Mouse (Mus musculus): Measurements from ENCODE around the gene Ppfia4. TPM values are rescaled to one million over a fixed set of nuclear protein-coding genes. Genes with fewer than 3 reads are reported as not detected.

The Ppfia4 gene
- polyA plus RNA-seq, 1 experiment from 2014 or later: 5.1 TPM

DNA sequence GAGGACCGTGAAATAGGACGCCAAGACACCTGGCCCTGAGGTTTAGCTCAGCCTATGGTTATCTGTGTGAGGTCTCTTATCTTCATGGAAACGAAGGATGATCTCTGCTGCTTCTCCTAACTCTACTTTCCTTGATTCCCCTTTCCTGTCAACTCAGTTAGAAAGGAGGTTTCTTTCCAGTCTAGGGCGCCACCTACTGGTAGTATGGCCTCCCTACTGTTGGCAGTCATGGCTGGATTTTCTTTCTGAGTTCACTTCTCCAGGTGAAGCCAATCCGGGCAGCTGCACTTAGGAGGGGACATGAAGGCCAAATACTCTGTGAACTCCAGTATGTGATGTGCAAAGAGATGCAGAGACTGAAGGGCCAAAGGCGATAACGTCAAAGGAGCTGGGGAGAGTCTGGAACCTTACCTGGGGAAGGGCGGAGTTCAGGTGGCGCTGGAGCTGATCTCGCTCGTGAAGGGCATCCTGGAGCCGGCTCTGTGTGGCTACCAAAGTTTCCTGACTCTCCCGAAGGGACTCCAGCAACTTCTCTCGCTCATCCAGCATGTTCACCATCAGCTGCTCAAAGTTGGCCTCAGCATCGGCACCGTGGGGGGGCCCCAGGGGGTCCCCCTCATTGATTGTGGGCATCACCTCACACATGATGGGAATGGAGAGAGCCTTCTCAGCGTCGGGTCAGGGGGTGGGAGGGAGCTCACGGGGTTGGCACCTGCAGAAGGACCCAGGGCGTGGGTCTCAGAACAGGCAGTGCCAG lies 671 bp downstream of the Ppfia4 start:
- no peaks in the 10 kb centered on the region for H3K79me2 ChIP-seq (ENCODE audit: inconsistent target)
- H3K36me3 ChIP-seq (ENCODE audit: inconsistent target): no peaks in the 10 kb centered on the region
- WGBS (ENCODE audit: missing documents): 45% methylated on average over 20 of the region's 20 CpGs
- H3K4me3 ChIP-seq (ENCODE audit: inconsistent target): no peak overlapping the region
- no peak overlapping the region for H3K27ac ChIP-seq

DNA sequence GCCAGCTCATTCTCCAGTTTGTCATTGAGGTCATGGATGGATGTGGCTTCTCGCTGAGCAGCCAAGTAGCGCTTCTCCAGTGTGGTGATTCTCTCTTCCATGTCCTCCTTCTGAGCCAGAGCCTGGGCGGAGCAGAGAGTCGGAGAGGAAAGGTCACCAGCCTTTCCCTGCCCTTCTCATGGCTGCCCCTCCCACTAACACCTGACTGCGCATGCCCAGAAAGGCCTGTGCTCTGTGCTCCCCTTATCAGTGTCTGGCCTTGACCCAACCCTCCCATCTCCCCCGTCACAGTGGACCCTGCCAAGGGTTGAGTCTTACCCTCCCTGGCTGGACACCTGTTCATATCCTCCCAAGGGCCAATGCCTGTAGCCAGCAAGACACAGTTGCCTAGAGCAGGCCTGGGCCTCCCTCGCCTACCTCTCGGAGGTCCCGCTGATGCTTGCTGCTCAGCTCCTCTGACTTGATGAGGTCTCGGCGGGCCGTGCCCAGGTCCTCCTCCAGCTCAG lies 5.8 kb downstream of the Ppfia4 start:
- H3K36me3 ChIP-seq (ENCODE audit: inconsistent target): no peaks in the 10 kb centered on the region
- no peak overlapping the region for H3K4me3 ChIP-seq (ENCODE audit: inconsistent target)
- H3K27ac ChIP-seq: no peak overlapping the region
- H3K79me2 ChIP-seq (ENCODE audit: inconsistent target): no peaks in the 10 kb centered on the region
- WGBS (ENCODE audit: missing documents): 95% methylated on average over 12 of the region's 12 CpGs

DNA sequence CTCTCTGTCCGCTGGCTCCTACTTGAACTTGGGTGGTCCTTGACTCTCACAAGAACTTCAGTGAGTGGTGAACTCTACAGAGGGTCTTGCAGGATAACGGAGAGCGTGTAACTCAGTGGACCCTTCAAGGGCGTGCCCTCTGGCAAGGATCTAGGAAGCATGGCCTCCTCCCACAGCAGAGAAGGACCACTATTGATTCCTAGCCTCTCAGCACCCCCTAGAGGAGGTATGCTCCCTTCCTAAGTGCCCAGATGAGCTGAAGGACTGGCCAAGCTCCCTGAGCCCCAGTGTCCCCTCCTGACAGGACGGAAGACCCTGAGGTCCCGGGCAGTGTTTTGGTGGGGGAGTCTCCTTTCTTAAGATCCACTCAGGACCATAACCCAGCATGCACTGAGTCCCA lies 10.1 kb downstream of the Ppfia4 start:
- Histone ChIP-seq H3K4me3 (ENCODE audit: inconsistent target) (no peak overlapping the region), H3K79me2 (ENCODE audit: inconsistent target) (no peaks in the 10 kb centered on the region), H3K27ac (no peak overlapping the region), H3K36me3 (ENCODE audit: inconsistent target) (no peaks in the 10 kb centered on the region)
- 71% methylated on average over 6 of the region's 6 CpGs for WGBS (ENCODE audit: missing documents)

GRCm38 (mm10) chr1:134320691-134321301 lies 11.9 kb downstream of the Ppfia4 start:
- Histone ChIP-seq H3K4me3 (ENCODE audit: inconsistent target) (no peak overlapping the region), H3K36me3 (ENCODE audit: inconsistent target) (no peaks in the 10 kb centered on the region), H3K79me2 (ENCODE audit: inconsistent target) (no peaks in the 10 kb centered on the region), H3K27ac (no peak overlapping the region)
- WGBS (ENCODE audit: missing documents): 95% methylated on average over 14 of the region's 14 CpGs

- no peak overlapping the region for H3K4me3 ChIP-seq (ENCODE audit: inconsistent target)
- H3K36me3 ChIP-seq (ENCODE audit: inconsistent target): no peaks in the 10 kb centered on the region
- 93% methylated on average over 5 of the region's 5 CpGs for WGBS (ENCODE audit: missing documents)
- no peaks in the 10 kb centered on the region for H3K79me2 ChIP-seq (ENCODE audit: inconsistent target)
- H3K27ac ChIP-seq: no peak overlapping the region
Observed at GRCm38 (mm10) chr1:134318261-134318660, 14.5 kb downstream of the Ppfia4 start.

- no peaks in the 10 kb centered on the region for H3K79me2 ChIP-seq (ENCODE audit: inconsistent target)
- WGBS (ENCODE audit: missing documents): 96% methylated on average over 9 of the region's 9 CpGs
- no peak overlapping the region for H3K4me3 ChIP-seq (ENCODE audit: inconsistent target)
- no peak overlapping the region for H3K27ac ChIP-seq
- H3K36me3 ChIP-seq (ENCODE audit: inconsistent target): no peaks in the 10 kb centered on the region
Observed at GRCm38 (mm10) chr1:134316361-134316760, 16.4 kb downstream of the Ppfia4 start.

GRCm38 (mm10) chr1:134315181-134315580 lies 17.5 kb downstream of the Ppfia4 start:
- WGBS (ENCODE audit: missing documents): 37% methylated on average over 5 of the region's 5 CpGs
- Histone ChIP-seq H3K79me2 (ENCODE audit: inconsistent target) (no peaks in the 10 kb centered on the region), H3K36me3 (ENCODE audit: inconsistent target) (no peaks in the 10 kb centered on the region), H3K4me3 (ENCODE audit: inconsistent target) (no peak overlapping the region), H3K27ac (no peak overlapping the region)

DNA sequence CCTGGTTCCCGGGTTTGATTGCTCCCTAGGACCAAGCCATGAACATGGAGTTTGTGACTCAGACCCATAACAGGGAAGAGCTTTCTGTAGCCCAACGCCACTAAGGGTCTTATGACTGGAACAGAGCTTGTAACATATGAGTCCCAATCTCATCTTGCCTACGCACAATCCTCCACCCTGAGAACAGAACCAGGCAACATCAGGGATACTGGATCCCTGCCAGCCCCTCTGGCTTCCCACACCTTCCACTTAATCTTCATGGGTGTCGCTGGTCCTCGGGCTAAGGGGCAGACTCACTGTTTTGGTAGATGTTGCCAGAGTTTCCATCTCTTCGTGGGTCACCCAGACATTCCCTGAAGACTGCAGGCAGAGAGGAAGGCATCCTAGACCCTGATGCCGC lies 21.0 kb downstream of the Ppfia4 start:
- Histone ChIP-seq H3K27ac (no peak overlapping the region), H3K79me2 (ENCODE audit: inconsistent target) (no peaks in the 10 kb centered on the region), H3K36me3 (ENCODE audit: inconsistent target) (no peaks in the 10 kb centered on the region), H3K4me3 (ENCODE audit: inconsistent target) (no peak overlapping the region)
- WGBS (ENCODE audit: missing documents): 94% methylated on average over 7 of the region's 7 CpGs

GRCm38 (mm10) chr1:134310729-134311128 lies 22.0 kb downstream of the Ppfia4 start:
- WGBS (ENCODE audit: missing documents): 94% methylated on average over 3 of the region's 3 CpGs
- no peaks in the 10 kb centered on the region for H3K36me3 ChIP-seq (ENCODE audit: inconsistent target)

DNA sequence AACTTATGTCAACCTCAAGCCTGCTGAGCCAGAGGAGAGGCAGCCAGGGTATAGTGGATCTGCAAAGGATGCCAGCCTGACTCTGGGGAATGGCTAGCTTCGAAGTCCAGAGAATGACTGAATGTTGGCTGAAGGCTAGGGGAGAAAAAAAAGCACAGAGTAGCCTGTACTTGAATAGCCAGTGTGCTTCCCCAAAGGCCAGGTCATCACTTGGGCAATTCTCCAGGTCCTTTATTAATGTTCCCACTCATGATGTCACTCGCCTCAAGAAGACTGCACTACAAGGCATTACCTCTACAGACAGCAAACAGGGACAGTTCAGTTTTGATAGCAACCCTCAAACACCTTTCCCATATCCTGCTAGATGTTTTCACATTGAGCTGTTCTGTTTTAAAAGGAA lies 22.4 kb downstream of the Ppfia4 start:
- Histone ChIP-seq H3K36me3 (ENCODE audit: inconsistent target) (no peaks in the 10 kb centered on the region), H3K27ac (no peak overlapping the region), H3K4me3 (ENCODE audit: inconsistent target) (no peak overlapping the region), H3K79me2 (ENCODE audit: inconsistent target) (no peaks in the 10 kb centered on the region)
- WGBS (ENCODE audit: missing documents): 85% methylated on average over 2 of the region's 2 CpGs

More at GRCm38 (mm10) chr1:134310729-134311128, 22.0 kb downstream of the Ppfia4 start:
- no peak overlapping the region for H3K4me3 ChIP-seq (ENCODE audit: inconsistent target)
- H3K27ac ChIP-seq: no peak overlapping the region
- no peaks in the 10 kb centered on the region for H3K79me2 ChIP-seq (ENCODE audit: inconsistent target)

- Histone ChIP-seq H3K79me2 (ENCODE audit: inconsistent target) (peaks cover 10% of the 10 kb centered on the region; the same call in 1 of the 2 replicates), H3K36me3 (ENCODE audit: inconsistent target) (no peaks in the 10 kb centered on the region), H3K27ac (no peak overlapping the region), H3K4me3 (ENCODE audit: inconsistent target) (no peak overlapping the region)
- 90% methylated on average over 9 of the region's 10 CpGs for WGBS (ENCODE audit: missing documents)
Observed at GRCm38 (mm10) chr1:134307409-134307808, 25.3 kb downstream of the Ppfia4 start.

GRCm38 (mm10) chr1:134304940-134305339 lies 27.8 kb downstream of the Ppfia4 start:
- WGBS (ENCODE audit: missing documents): 70% methylated on average over 9 of the region's 9 CpGs
- peaks cover 10% of the 10 kb centered on the region; the same call in 1 of the 2 replicates for H3K79me2 ChIP-seq (ENCODE audit: inconsistent target)
- peak overlapping the region; percentile 95 for H3K27ac ChIP-seq
- H3K36me3 ChIP-seq (ENCODE audit: inconsistent target): no peaks in the 10 kb centered on the region
- H3K4me3 ChIP-seq (ENCODE audit: inconsistent target): no peak overlapping the region

DNA sequence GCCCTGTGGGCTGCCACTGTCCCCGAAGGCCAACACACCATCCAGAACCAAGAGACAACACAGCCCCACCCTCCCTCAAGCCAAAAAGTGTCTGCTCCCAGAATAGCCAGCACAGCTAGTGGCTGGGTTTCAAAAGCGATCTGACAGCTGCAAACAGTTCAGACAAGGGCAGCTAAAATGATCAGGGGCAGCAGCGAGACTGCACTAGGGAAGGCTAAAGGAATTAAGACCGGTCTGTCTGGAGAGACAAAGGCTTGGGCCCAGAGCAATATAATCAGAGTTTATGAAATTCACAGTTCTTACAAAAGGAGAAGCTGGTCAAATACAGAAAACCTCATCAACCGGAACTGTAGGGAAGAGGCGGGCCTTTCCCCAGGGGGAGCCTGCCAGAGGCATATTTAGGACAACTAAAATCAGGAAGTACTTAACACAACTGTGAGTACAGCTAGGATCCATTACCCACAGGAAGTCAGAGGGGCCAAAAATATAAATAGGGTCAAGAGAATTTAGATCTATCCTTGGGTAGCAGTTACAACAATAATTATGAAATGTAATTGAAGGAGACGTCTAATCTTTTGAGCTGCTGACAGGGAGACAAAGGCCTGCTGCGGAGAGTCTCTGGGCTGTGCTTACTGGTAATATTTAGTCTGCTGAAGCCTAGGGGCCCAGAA lies 30.0 kb downstream of the Ppfia4 start:
- WGBS (ENCODE audit: missing documents): 0% methylated on average over 8 of the region's 8 CpGs
- Histone ChIP-seq H3K27ac (peak overlapping the region; percentile 95), H3K4me3 (ENCODE audit: inconsistent target) (peak overlapping the region; percentile 9; the same call in 1 of the 2 replicates)

GRCm38 (mm10) chr1:134298636-134299411 lies 33.9 kb downstream of the Ppfia4 start:
- H3K27ac ChIP-seq: no peak overlapping the region
- 38% methylated on average over 49 of the region's 59 CpGs for WGBS (ENCODE audit: missing documents)
- peaks cover 11% of the 10 kb centered on the region; the same call in 1 of the 2 replicates for H3K36me3 ChIP-seq (ENCODE audit: inconsistent target)
- no peak overlapping the region for H3K4me3 ChIP-seq (ENCODE audit: inconsistent target)
- H3K79me2 ChIP-seq (ENCODE audit: inconsistent target): peaks cover 5% of the 10 kb centered on the region; the same call in 1 of the 2 replicates

More for the DNA sequence above, 30.0 kb downstream of the Ppfia4 start:
- Histone ChIP-seq H3K36me3 (ENCODE audit: inconsistent target) (peaks cover 9% of the 10 kb centered on the region; the same call in 1 of the 2 replicates), H3K79me2 (ENCODE audit: inconsistent target) (peaks cover 10% of the 10 kb centered on the region; the same call in 1 of the 2 replicates)

All from macrophage (primary cell).